Comparison of ENCODE assay signal across 9 mouse cellular contexts in genomic region chr2:167586976-167587375, GRCm38 (mm10). TPM values are rescaled to one million over a fixed set of nuclear protein-coding genes. Genes with fewer than 3 reads are reported as not detected.
DNase-seq lines count a peak whose midpoint lies in the region; ATAC-seq lines count a peak whose summit lies in the region.
"Had no signal": no experiment of that assay in that cellular context is flagged by ENCODE, and none has a peak within 500 bp of the region (broad histone marks: within the 10 kb centered on the region; RNA-seq: fewer than 3 reads in every experiment).

No protein-coding gene starts in this region.

- intact Hi-C loops in left cerebral cortex, postnatal 14 days (cut with DNase I) = no loop called here

- H3K4me1 ChIP-seq in megakaryocyte, embryonic 14.5 days = peaks cover 78% of the 10 kb centered on the region

- H3K9me3 ChIP-seq in megakaryocyte, embryonic 14.5 days = no peaks in the 10 kb centered on the region

- H3K27me3 ChIP-seq in megakaryocyte, embryonic 14.5 days (replicated peaks) = no peaks in the 10 kb centered on the region

- no peak for ATAC-seq in megakaryocyte, adult 5-6 weeks (ENCODE audit: poor library complexity, severe bottlenecking)
- no peak for ATAC-seq in inflammation-experienced regulatory T-cells, adult 6 months

- peak; percentile 44 for DNase-seq in adrenal gland, adult 2 months
- no peak for DNase-seq in adrenal gland, adult 18-20 months (ENCODE audit: low spot score in 2 of 2)
- peak; percentile 68 to 78 for DNase-seq in lung, adult 18-20 months
- no peak for DNase-seq in gastrocnemius, postnatal 25 days
- DNase-seq in left cerebral cortex, postnatal 14 days (ENCODE audit: low spot score in 2 of 2) = no peak

- peak overlapping the region; percentile 51 for H3K4me3 ChIP-seq in megakaryocyte, embryonic 14.5 days (replicated peaks)

- H3K36me3 ChIP-seq in megakaryocyte, embryonic 14.5 days (replicated peaks; ENCODE audit: low read length) = peaks cover 55% of the 10 kb centered on the region

RNA-seq across cellular contexts. Expression of gene Ube2v1, which starts 44.9 kb away (rescaled TPM):
- 100 to 1,000 TPM; 191 to 208 TPM for total RNA-seq in adrenal gland, adult 2 months (2021)
- polyA plus RNA-seq in adrenal gland, adult 2 months (2012; rRNA removed) = 94.4 and 133 TPM in 2 replicates
- 100 to 1,000 TPM; 184 to 195 TPM for total RNA-seq in adrenal gland, adult 18-20 months (2021)
- 314 and 1,236 TPM in 2 replicates for polyA plus RNA-seq in megakaryocyte, embryonic 14.5 days (2012; ENCODE audit: insufficient read depth, low replicate concordance)
- total RNA-seq in megakaryocyte, adult 5-6 weeks (2015) = 68.8 and 86.3 TPM in 2 replicates
- total RNA-seq in megakaryocyte, adult 5-6 weeks (2017) = 45.1 and 51.9 TPM in 2 replicates
- 100 to 1,000 TPM; 370 to 426 (median 380) TPM for polyA plus RNA-seq in inflammation-experienced regulatory T-cells, adult 6 months (2017; shearing (Covaris generic))
- 100 to 1,000 TPM; 157 to 160 TPM for total RNA-seq in gastrocnemius, postnatal 25 days (2021)
- total RNA-seq in left cerebral cortex, postnatal 14 days (2021) = 100 to 1,000 TPM; 215 to 250 TPM

RNA-seq across cellular contexts. Expression of gene Snai1, which starts 49.0 kb away (rescaled TPM):
- total RNA-seq in adrenal gland, adult 2 months (2021) = 10 to 100 TPM in 1 of 2 experiments, 1 to 10 TPM in 1; 6.7 to 10.1 TPM
- polyA plus RNA-seq in adrenal gland, adult 2 months (2012; rRNA removed) = 45.2 and 45.3 TPM in 2 replicates
- total RNA-seq in adrenal gland, adult 18-20 months (2021) = 1 to 10 TPM; 6.3 to 8.8 TPM
- polyA plus RNA-seq in megakaryocyte, embryonic 14.5 days (2012; ENCODE audit: insufficient read depth, low replicate concordance) = 1.4 and 5.0 TPM in 2 replicates
- 0.40 and 1.8 TPM in 2 replicates for total RNA-seq in megakaryocyte, adult 5-6 weeks (2015)
- 0.40 TPM in 1 of 2 replicates, not detected in the other for total RNA-seq in megakaryocyte, adult 5-6 weeks (2017)
- polyA plus RNA-seq in inflammation-experienced regulatory T-cells, adult 6 months (2017; shearing (Covaris generic)) = not detected
- total RNA-seq in gastrocnemius, postnatal 25 days (2021) = 1 to 10 TPM; 1.3 TPM
- total RNA-seq in left cerebral cortex, postnatal 14 days (2021) = under 1 TPM; 0.86 to 0.95 TPM
- total RNA-seq: granulocyte monocyte progenitor cell, adult 5-6 weeks had no signal

Comparison
In these comparisons a context has a peak if more than half of its experiments do, and no peak if none do; other contexts are left out.
1. DNase-seq: peak in adrenal gland, adult 2 months (single experiment) and lung, adult 18-20 months (2 of 2); none in adrenal gland, adult 18-20 months (0 of 2), gastrocnemius, postnatal 25 days (single experiment) and left cerebral cortex, postnatal 14 days (0 of 2).